Mouse (Mus musculus) lung, postnatal 0 days (tissue): ENCODE measurements at regions not wholly inside any gene's neighbourhood (a gene's known extent, or its start where the extent isn't known, plus 50 kb on each side); places are given as distances from the start of the nearest gene placed in this dataset.

Experiments used
- ATAC-seq: fragments of 200-750 bp; cut with Nextera tagmentation; 2 replicates; pipeline ENCODE4 v1.8.0; 2017; ENCODE audit warnings: moderate library complexity
- DNase-seq: peaks from one replicate; pipeline ENCODE4 v3.0.0-alpha.2; 2016; ENCODE audit warnings: low spot score
- H3K27ac ChIP-seq: fragments of 300-500 bp; sonication (generic); 2 replicates; pipeline ENCODE4 v1.5.1; 2014; ENCODE audit warnings: antibody characterized with exemption, mild to moderate bottlenecking, low read length, mixed read lengths
- H3K27me3 ChIP-seq: fragments of 300-500 bp; sonication (generic); replicated peaks from 2 replicates; pipeline ENCODE4 v1.6.1; 2014; ENCODE audit warnings: low read length, mixed read lengths; ENCODE audit not compliant: insufficient read depth
- H3K36me3 ChIP-seq: fragments of 300-500 bp; sonication (generic); 2 replicates; pipeline ENCODE4 v1.6.1; 2014; ENCODE audit warnings: low read length, mixed read lengths; ENCODE audit not compliant: insufficient read depth
- H3K4me1 ChIP-seq: fragments of 300-500 bp; sonication (generic); 2 replicates; pipeline ENCODE4 v1.6.1; 2014; ENCODE audit warnings: antibody characterized with exemption, low read depth, low read length, mixed read lengths; ENCODE audit not compliant: insufficient read depth
- H3K4me2 ChIP-seq: fragments of 300-500 bp; sonication (generic); replicated peaks from 2 replicates; pipeline ENCODE4 v1.6.1; 2014; ENCODE audit warnings: low read depth, mild to moderate bottlenecking, low read length, moderate library complexity, mixed read lengths
- H3K4me3 ChIP-seq: fragments of 300-500 bp; sonication (generic); 2 replicates; pipeline ENCODE4 v1.5.1; 2014; ENCODE audit warnings: low read depth, low read length
- H3K9ac ChIP-seq: fragments of 300-500 bp; sonication (generic); replicated peaks from 2 replicates; pipeline ENCODE4 v1.6.1; 2014; ENCODE audit warnings: low read depth, mild to moderate bottlenecking
- H3K9me3 ChIP-seq: fragments of 300-500 bp; sonication (generic); 2 replicates; pipeline ENCODE4 v1.6.1; 2016; ENCODE audit warnings: low read length, mixed read lengths
- CTCF ChIP-seq: IDR thresholded peaks from 2 replicates; pipeline ENCODE4 v1.5.1; 2016; ENCODE audit warnings: antibody characterized with exemption, mild to moderate bottlenecking
- EP300 ChIP-seq: IDR thresholded peaks from 2 replicates; pipeline ENCODE4 v1.6.1; 2016; ENCODE audit warnings: antibody characterized with exemption, mild to moderate bottlenecking, control low read depth
- WGBS: fragments of 180-500 bp; shearing (Covaris S2); extraction: QIAGEN DNeasy Blood & Tissue Kit; methylation state at CpG from one replicate; pipeline ENCODE4 v1.1.7; 2014; 5-methylcytosine and 5-hydroxymethylcytosine counted together

GRCm38 (mm10) chrX:99585703-99586102 is 114.6 kb upstream of the Pja1 start:
- Histone ChIP-seq H3K36me3 (no peaks in the 10 kb centered on the region), H3K27me3 (no peaks in the 10 kb centered on the region), H3K27ac (no peak overlapping the region), H3K9me3 (no peaks in the 10 kb centered on the region), H3K4me2 (no peak overlapping the region), H3K9ac (no peak overlapping the region), H3K4me3 (no peak overlapping the region), H3K4me1 (no peaks in the 10 kb centered on the region)
- TF ChIP-seq EP300, result no peak
- no peak for TF ChIP-seq CTCF
- ATAC-seq (no peak), DNase-seq (no peak)
- 63% methylated on average over 3 of the region's 3 CpGs for WGBS

- 93% methylated on average over 9 of the region's 9 CpGs for WGBS
These were observed 111.5 kb upstream of the Pja1 start for GRCm38 (mm10) chrX:99582611-99583010.

GRCm38 (mm10) chrX:99581632-99582466 is 110.8 kb upstream of the Pja1 start:
- Histone ChIP-seq H3K36me3 (no peaks in the 10 kb centered on the region), H3K27me3 (no peaks in the 10 kb centered on the region), H3K9ac (no peak overlapping the region), H3K4me2 (no peak overlapping the region), H3K4me3 (no peak overlapping the region), H3K27ac (no peak overlapping the region), H3K9me3 (no peaks in the 10 kb centered on the region), H3K4me1 (no peaks in the 10 kb centered on the region)
- TF ChIP-seq EP300 (no peak), CTCF (no peak)
- no peak for ATAC-seq
- DNase-seq, result no peak
- 43% methylated on average over 10 of the region's 10 CpGs for WGBS

More at GRCm38 (mm10) chrX:99582611-99583010, 111.5 kb upstream of the Pja1 start:
- Histone ChIP-seq H3K4me3 (no peak overlapping the region), H3K9me3 (no peaks in the 10 kb centered on the region), H3K9ac (no peak overlapping the region), H3K4me2 (no peak overlapping the region), H3K27me3 (no peaks in the 10 kb centered on the region), H3K27ac (no peak overlapping the region), H3K4me1 (no peaks in the 10 kb centered on the region), H3K36me3 (no peaks in the 10 kb centered on the region)
- TF ChIP-seq EP300, result no peak
- TF ChIP-seq CTCF, result no peak
- no peak for ATAC-seq
- no peak for DNase-seq

GRCm38 (mm10) chrX:99579206-99579605 is 108.1 kb upstream of the Pja1 start:
- no peak for DNase-seq
- Histone ChIP-seq H3K27me3 (no peaks in the 10 kb centered on the region), H3K4me3 (no peak overlapping the region), H3K27ac (no peak overlapping the region), H3K9me3 (no peaks in the 10 kb centered on the region), H3K4me1 (no peaks in the 10 kb centered on the region), H3K4me2 (no peak overlapping the region), H3K9ac (no peak overlapping the region), H3K36me3 (no peaks in the 10 kb centered on the region)
- ATAC-seq, result no peak
- no peak for TF ChIP-seq CTCF
- WGBS, result 62% methylated on average over 4 of the region's 4 CpGs

- whole genome bisulfite sequencing, result 63% methylated on average over 2 of the region's 2 CpGs
- Histone ChIP-seq H3K4me1 (no peaks in the 10 kb centered on the region), H3K36me3 (no peaks in the 10 kb centered on the region), H3K4me3 (no peak overlapping the region), H3K27ac (no peak overlapping the region), H3K9me3 (no peaks in the 10 kb centered on the region), H3K4me2 (no peak overlapping the region), H3K27me3 (no peaks in the 10 kb centered on the region), H3K9ac (no peak overlapping the region)
- ATAC-seq, result no peak
- no peak for DNase-seq
- no peak for TF ChIP-seq CTCF
- TF ChIP-seq EP300, result no peak
These were observed 107.7 kb upstream of the Pja1 start for GRCm38 (mm10) chrX:99578796-99579195.

- Histone ChIP-seq H3K4me1 (no peaks in the 10 kb centered on the region), H3K4me3 (no peak overlapping the region), H3K4me2 (no peak overlapping the region), H3K36me3 (no peaks in the 10 kb centered on the region), H3K9ac (no peak overlapping the region), H3K9me3 (no peaks in the 10 kb centered on the region), H3K27ac (no peak overlapping the region), H3K27me3 (no peaks in the 10 kb centered on the region; the same call in 1 of the 2 replicates)
- DNase-seq (no peak), ATAC-seq (no peak)
- 43% methylated on average over 4 of the region's 5 CpGs for WGBS
- TF ChIP-seq CTCF (no peak), EP300 (no peak)
These were observed 104.0 kb upstream of the Pja1 start for GRCm38 (mm10) chrX:99575105-99575504.
